24 mouse cellular contexts compared by ENCODE assay signal in genomic region chr19:22962731-22963130, GRCm38 (mm10).
DNase-seq lines count a peak whose midpoint lies in the region; ATAC-seq and TF ChIP-seq lines count a peak whose summit lies in the region.
"Had no signal": no experiment of that assay in that cellular context is flagged by ENCODE, and none has a peak within 500 bp of the region (broad histone marks: within the 10 kb centered on the region; RNA-seq: fewer than 3 reads in every experiment).

No protein-coding gene starts in this region.

- H3K4me1 ChIP-seq in hindbrain, embryonic 16.5 days (ENCODE audit: control insufficient read depth, insufficient read depth, low read depth, low read length): peaks cover 3% of the 10 kb centered on the region; the same call in 1 of the 2 replicates
- peaks cover 37% of the 10 kb centered on the region for H3K4me1 ChIP-seq in hindbrain, embryonic 10.5 days (replicated peaks)
- peaks cover 8% of the 10 kb centered on the region; the same call in 1 of the 2 replicates for H3K4me1 ChIP-seq in midbrain, embryonic 14.5 days (ENCODE audit: control insufficient read depth, insufficient read depth, low read length)
- H3K4me1 ChIP-seq: heart, embryonic 13.5 days; megakaryocyte, embryonic 14.5 days had no signal

- H3K9me3 ChIP-seq in hindbrain, embryonic 16.5 days (ENCODE audit: control insufficient read depth, low read length): no peaks in the 10 kb centered on the region
- no peaks in the 10 kb centered on the region for H3K9me3 ChIP-seq in hindbrain, embryonic 10.5 days
- no peaks in the 10 kb centered on the region for H3K9me3 ChIP-seq in midbrain, embryonic 14.5 days (ENCODE audit: control insufficient read depth, low read length)
- H3K9me3 ChIP-seq: embryonic facial prominence, embryonic 12.5 days; heart, embryonic 13.5 days; megakaryocyte, embryonic 14.5 days; midbrain, embryonic 15.5 days had no signal

- H3K4me2 ChIP-seq in hindbrain, embryonic 16.5 days (ENCODE audit: low read length): no peak overlapping the region
- no peak overlapping the region for H3K4me2 ChIP-seq in midbrain, embryonic 14.5 days (ENCODE audit: low read length)
- H3K4me2 ChIP-seq: embryonic facial prominence, embryonic 12.5 days; heart, embryonic 13.5 days; liver, embryonic 11.5 days; midbrain, embryonic 15.5 days had no signal

- intact Hi-C loops in left cerebral cortex, postnatal 4 days (cut with DNase I): no loop called here
- intact Hi-C loops in left cerebral cortex, postnatal 36 days (cut with DNase I): no loop called here
- intact Hi-C loops in gastrocnemius, adult 2 months (cut with DNase I): no loop called here

- WGBS in hindbrain, embryonic 16.5 days: 48% methylated on average over 8 of the region's 8 CpGs
- 44% methylated on average over 8 of the region's 8 CpGs for WGBS in hindbrain, embryonic 10.5 days
- 57% methylated on average over 8 of the region's 8 CpGs for WGBS in midbrain, embryonic 14.5 days

- no peak overlapping the region for H3K27ac ChIP-seq in hindbrain, embryonic 16.5 days (ENCODE audit: low read depth, low read length)
- H3K27ac ChIP-seq in hindbrain, embryonic 10.5 days: no peak overlapping the region
- no peak overlapping the region for H3K27ac ChIP-seq in midbrain, embryonic 14.5 days (replicated peaks; ENCODE audit: low read depth, low read length)
- no peak overlapping the region for H3K27ac ChIP-seq in gastrocnemius, adult 2 months
- H3K27ac ChIP-seq: embryonic facial prominence, embryonic 12.5 days; heart, embryonic 13.5 days; midbrain, embryonic 15.5 days had no signal

- no peaks in the 10 kb centered on the region for H3K27me3 ChIP-seq in hindbrain, embryonic 16.5 days (replicated peaks; ENCODE audit: control insufficient read depth, insufficient read depth, low read length)
- peaks cover 14% of the 10 kb centered on the region; the same call in 1 of the 2 replicates for H3K27me3 ChIP-seq in hindbrain, embryonic 10.5 days (ENCODE audit: insufficient read depth, poor library complexity, severe bottlenecking)
- no peaks in the 10 kb centered on the region for H3K27me3 ChIP-seq in midbrain, embryonic 14.5 days (ENCODE audit: control insufficient read depth, insufficient read depth, low read length)
- H3K27me3 ChIP-seq: embryonic facial prominence, embryonic 12.5 days; heart, embryonic 13.5 days; midbrain, embryonic 15.5 days had no signal

- no peaks in the 10 kb centered on the region for H3K36me3 ChIP-seq in hindbrain, embryonic 16.5 days (ENCODE audit: control insufficient read depth, insufficient read depth, low read length)
- no peaks in the 10 kb centered on the region for H3K36me3 ChIP-seq in hindbrain, embryonic 10.5 days
- H3K36me3 ChIP-seq in midbrain, embryonic 14.5 days (ENCODE audit: control insufficient read depth, insufficient read depth, low read length): no peaks in the 10 kb centered on the region
- H3K36me3 ChIP-seq: embryonic facial prominence, embryonic 12.5 days; heart, embryonic 13.5 days; midbrain, embryonic 15.5 days had no signal

- no peak overlapping the region for H3K9ac ChIP-seq in hindbrain, embryonic 16.5 days (ENCODE audit: low read depth, low read length)
- H3K9ac ChIP-seq in midbrain, embryonic 14.5 days (replicated peaks; ENCODE audit: low read length): no peak overlapping the region
- H3K9ac ChIP-seq: embryonic facial prominence, embryonic 12.5 days; heart, embryonic 13.5 days; midbrain, embryonic 15.5 days had no signal

- TF ChIP-seq CTCF in gastrocnemius, adult 2 months (IDR thresholded peaks at IDR 0.05): no peak

- no peak for DNase-seq in hindbrain, embryonic 10.5 days (ENCODE audit: low spot score)
- DNase-seq in left cerebral cortex, postnatal 4 days: peak; percentile 77
- DNase-seq in left cerebral cortex, postnatal 36 days (ENCODE audit: low spot score in 2 of 2): no peak
- peak; percentile 100 for DNase-seq in cerebellum, adult 9-11 months
- DNase-seq in midbrain, embryonic 14.5 days: no peak
- DNase-seq in gastrocnemius, adult 2 months: no peak
- DNase-seq: adrenal gland, postnatal 25 days; B cell, adult 2 months; heart, postnatal 4 days; kidney, adult 11 months; kidney, postnatal 36 days; lung, adult 2 months; spleen, adult 18-20 months; thymus, postnatal 4 days had no signal

- H3K4me3 ChIP-seq in hindbrain, embryonic 16.5 days (ENCODE audit: low read length): no peak overlapping the region
- no peak overlapping the region for H3K4me3 ChIP-seq in hindbrain, embryonic 10.5 days
- no peak overlapping the region for H3K4me3 ChIP-seq in midbrain, embryonic 14.5 days (replicated peaks; ENCODE audit: low read depth, low read length)
- H3K4me3 ChIP-seq in gastrocnemius, adult 2 months: no peak overlapping the region
- H3K4me3 ChIP-seq: embryonic facial prominence, embryonic 12.5 days; erythroblast, embryonic 14.5 days; heart, embryonic 13.5 days; megakaryocyte, embryonic 14.5 days; midbrain, embryonic 15.5 days; myocyte had no signal

- peak; percentile 60 for ATAC-seq in hindbrain, embryonic 16.5 days
- ATAC-seq in midbrain, embryonic 14.5 days (ENCODE audit: low FRiP score, low TSS enrichment): no peak
- ATAC-seq: forebrain, embryonic 16.5 days; hindbrain, postnatal 0 days had no signal

Comparison
In these comparisons a context has a peak if more than half of its experiments do, and no peak if none do; other contexts are left out.
1. DNase-seq: peak in left cerebral cortex, postnatal 4 days (single experiment) and cerebellum, adult 9-11 months (single experiment); none in hindbrain, embryonic 10.5 days (single experiment), left cerebral cortex, postnatal 36 days (0 of 2), midbrain, embryonic 14.5 days (single experiment) and gastrocnemius, adult 2 months (single experiment).